Mouse (Mus musculus) MEL (cell line): ENCODE results near the gene Eif3b.

Experiments
- CTCF ChIP-seq, 3 experiments: IDR thresholded peaks in 2 of 3; conservative IDR thresholded peaks in 1 of 3; 2 replicates each; pipeline ENCODE4 v1.5.1; 2011 to 2012; ENCODE audit warnings: low read length in 3 of 3, low read depth in 2 of 3, mild to moderate bottlenecking in 2 of 3, improper control_type of control experiment in 1 of 3, inconsistent platforms in 1 of 3, mixed read lengths in 1 of 3, moderate library complexity in 1 of 3; ENCODE audit not compliant: control insufficient read depth in 1 of 3, insufficient read depth in 1 of 3, poor library complexity in 1 of 3, severe bottlenecking in 1 of 3
- UBTF ChIP-seq: IDR thresholded peaks from 2 replicates; pipeline ENCODE4 v1.6.1; 2012; ENCODE audit warnings: low read depth, mild to moderate bottlenecking, inconsistent platforms, low read length, improper control_type of control experiment, moderate library complexity, borderline replicate concordance; ENCODE audit not compliant: insufficient read depth

DNA sequence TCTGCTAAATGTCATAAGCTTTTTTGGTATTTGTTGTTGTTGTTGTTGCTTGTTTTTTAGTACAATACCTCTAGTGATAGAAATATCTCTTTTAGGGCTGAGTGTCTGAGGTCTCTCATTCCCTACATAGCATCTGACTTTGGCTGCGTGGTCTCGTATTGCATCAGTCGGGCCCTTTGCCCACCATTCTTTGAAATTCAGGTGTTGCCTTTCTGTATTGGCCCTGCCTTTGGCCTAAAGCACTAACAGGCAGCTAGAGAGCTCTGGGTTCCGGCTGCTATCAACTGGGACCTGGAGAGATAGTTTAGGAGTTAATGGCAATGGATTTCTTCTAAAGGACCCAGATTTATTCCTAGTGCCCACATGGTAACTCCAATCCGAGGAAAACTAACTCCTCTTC is 27.1 kb upstream of the Eif3b start:
- TF ChIP-seq CTCF (IDR thresholded peaks at IDR 0.05 in 2 of 3, conservative IDR thresholded peaks at IDR 0.05 in 1 of 3; ENCODE audit: control insufficient read depth in 1 of 3, insufficient read depth in 1 of 3, low read depth in 2 of 3, low read length in 3 of 3, poor library complexity in 1 of 3, severe bottlenecking in 1 of 3) (no peak), UBTF (no peak)
